Comparison of ENCODE assay signal across 23 mouse cellular contexts in genomic region chrX:140305652-140306051, GRCm38 (mm10). TPM values are rescaled to one million over a fixed set of nuclear protein-coding genes. Genes with fewer than 3 reads are reported as not detected.
DNase-seq lines count a peak whose midpoint lies in the region; ATAC-seq lines count a peak whose summit lies in the region.
"Had no signal": no experiment of that assay in that cellular context is flagged by ENCODE, and none has a peak within 500 bp of the region (broad histone marks: within the 10 kb centered on the region; RNA-seq: fewer than 3 reads in every experiment).

No protein-coding gene starts in this region.

- peaks cover 6% of the 10 kb centered on the region; the same call in 1 of the 2 replicates for H3K4me1 ChIP-seq in hindbrain, embryonic 13.5 days (replicated peaks)
- no peaks in the 10 kb centered on the region for H3K4me1 ChIP-seq in hindbrain, embryonic 10.5 days (replicated peaks)
- H3K4me1 ChIP-seq in neural tube, embryonic 13.5 days (replicated peaks) = no peaks in the 10 kb centered on the region; the same call in 1 of the 2 replicates
- H3K4me1 ChIP-seq: embryonic facial prominence, embryonic 15.5 days; limb, embryonic 13.5 days; lung, embryonic 15.5 days; midbrain, embryonic 10.5 days had no signal

- H3K9me3 ChIP-seq in hindbrain, embryonic 13.5 days = no peaks in the 10 kb centered on the region
- H3K9me3 ChIP-seq in hindbrain, embryonic 10.5 days = no peaks in the 10 kb centered on the region
- H3K9me3 ChIP-seq in neural tube, embryonic 13.5 days = no peaks in the 10 kb centered on the region
- H3K9me3 ChIP-seq: embryonic facial prominence, embryonic 15.5 days; limb, embryonic 13.5 days; lung, embryonic 15.5 days; midbrain, embryonic 10.5 days had no signal

- no peak overlapping the region for H3K4me2 ChIP-seq in hindbrain, embryonic 13.5 days
- H3K4me2 ChIP-seq in neural tube, embryonic 13.5 days = no peak overlapping the region
- H3K4me2 ChIP-seq: embryonic facial prominence, embryonic 15.5 days; heart, embryonic 11.5 days; limb, embryonic 13.5 days; lung, embryonic 15.5 days had no signal

- 0 out of 2 replicates have a peak, but pooled peaks have one; percentile 61 for ATAC-seq in hindbrain, embryonic 13.5 days (ENCODE audit: low FRiP score)
- ATAC-seq in neural tube, embryonic 13.5 days (ENCODE audit: low read depth) = peak; percentile 71
- ATAC-seq: inflammation-experienced regulatory T-cells, adult 6 months had no signal

- 55% methylated on average over 7 of the region's 7 CpGs for WGBS in hindbrain, embryonic 13.5 days
- 74% methylated on average over 7 of the region's 7 CpGs for WGBS in hindbrain, embryonic 10.5 days
- 51% methylated on average over 7 of the region's 7 CpGs for WGBS in neural tube, embryonic 13.5 days

- no peak overlapping the region for H3K27ac ChIP-seq in hindbrain, embryonic 13.5 days
- no peak overlapping the region for H3K27ac ChIP-seq in hindbrain, embryonic 10.5 days
- H3K27ac ChIP-seq in neural tube, embryonic 13.5 days (replicated peaks) = no peak overlapping the region
- H3K27ac ChIP-seq: embryonic facial prominence, embryonic 15.5 days; gastrocnemius, adult 2 months; limb, embryonic 13.5 days; liver, embryonic 14.5 days; lung, embryonic 15.5 days; macrophage; midbrain, embryonic 10.5 days had no signal

- H3K9ac ChIP-seq in hindbrain, embryonic 13.5 days = no peak overlapping the region
- H3K9ac ChIP-seq in neural tube, embryonic 13.5 days = no peak overlapping the region
- H3K9ac ChIP-seq: embryonic facial prominence, embryonic 15.5 days; limb, embryonic 13.5 days; liver, embryonic 14.5 days; lung, embryonic 15.5 days had no signal

- no peak overlapping the region for H3K4me3 ChIP-seq in hindbrain, embryonic 13.5 days
- H3K4me3 ChIP-seq in hindbrain, embryonic 10.5 days = no peak overlapping the region
- H3K4me3 ChIP-seq in neural tube, embryonic 13.5 days = no peak overlapping the region
- H3K4me3 ChIP-seq: embryonic facial prominence, embryonic 15.5 days; gastrocnemius, adult 2 months; limb, embryonic 13.5 days; lung, embryonic 15.5 days; midbrain, embryonic 10.5 days had no signal

- H3K27me3 ChIP-seq in hindbrain, embryonic 13.5 days = peaks cover 48% of the 10 kb centered on the region
- H3K27me3 ChIP-seq in hindbrain, embryonic 10.5 days (ENCODE audit: insufficient read depth, poor library complexity, severe bottlenecking) = peaks cover 87% of the 10 kb centered on the region
- peaks cover 56% of the 10 kb centered on the region for H3K27me3 ChIP-seq in neural tube, embryonic 13.5 days

- no peaks in the 10 kb centered on the region for H3K36me3 ChIP-seq in hindbrain, embryonic 13.5 days
- no peaks in the 10 kb centered on the region for H3K36me3 ChIP-seq in hindbrain, embryonic 10.5 days
- H3K36me3 ChIP-seq in neural tube, embryonic 13.5 days = no peaks in the 10 kb centered on the region
- H3K36me3 ChIP-seq: embryonic facial prominence, embryonic 15.5 days; limb, embryonic 13.5 days; lung, embryonic 15.5 days; midbrain, embryonic 10.5 days had no signal

- DNase-seq in embryo, embryonic 11 days = peak; percentile 2
- no peak for DNase-seq in embryo, embryonic 10.5 days (ENCODE audit: low spot score)
- DNase-seq in hindbrain, embryonic 10.5 days (ENCODE audit: low spot score) = no peak
- DNase-seq in brain, adult 2 months (ENCODE audit: low read depth, low spot score) = peak; percentile 29
- DNase-seq in spleen, postnatal 10 days (ENCODE audit: low spot score in 2 of 2) = no peak
- no peak for DNase-seq in cerebellum, adult 8-10 months
- DNase-seq: adrenal gland, adult 2 months; cerebellum, adult 9-11 months; gastrocnemius, adult 2 months; heart, postnatal 14 days; kidney, adult 2 months; kidney, postnatal 14 days; thymus, postnatal 4 days had no signal

RNA-seq across cellular contexts. Expression of gene Frmpd3, which starts 36.4 kb away (rescaled TPM):
- 3.0 and 5.7 TPM in 2 replicates for polyA plus RNA-seq in hindbrain, embryonic 13.5 days (2015; fragmentation: Nextera tagmentation; extraction: Ambion mirVana)
- polyA plus RNA-seq in hindbrain, embryonic 10.5 days (2016; fragmentation: Nextera tagmentation; extraction: Ambion mirVana) = 0.58 and 1.8 TPM in 2 replicates
- 2.6 and 3.4 TPM in 2 replicates for polyA plus RNA-seq in neural tube, embryonic 13.5 days (2015; fragmentation: Nextera tagmentation; extraction: Ambion mirVana)
- polyA plus RNA-seq: adrenal gland, adult 2 months; inflammation-experienced regulatory T-cells, adult 6 months; liver, embryonic 14.5 days; macrophage had no signal

Comparison
In these comparisons a context has a peak if more than half of its experiments do, and no peak if none do; other contexts are left out.
1. DNase-seq: peak in embryo, embryonic 11 days (single experiment) and brain, adult 2 months (single experiment); none in embryo, embryonic 10.5 days (single experiment), hindbrain, embryonic 10.5 days (single experiment), spleen, postnatal 10 days (0 of 2) and cerebellum, adult 8-10 months (single experiment).